In the genomic region with DNA sequence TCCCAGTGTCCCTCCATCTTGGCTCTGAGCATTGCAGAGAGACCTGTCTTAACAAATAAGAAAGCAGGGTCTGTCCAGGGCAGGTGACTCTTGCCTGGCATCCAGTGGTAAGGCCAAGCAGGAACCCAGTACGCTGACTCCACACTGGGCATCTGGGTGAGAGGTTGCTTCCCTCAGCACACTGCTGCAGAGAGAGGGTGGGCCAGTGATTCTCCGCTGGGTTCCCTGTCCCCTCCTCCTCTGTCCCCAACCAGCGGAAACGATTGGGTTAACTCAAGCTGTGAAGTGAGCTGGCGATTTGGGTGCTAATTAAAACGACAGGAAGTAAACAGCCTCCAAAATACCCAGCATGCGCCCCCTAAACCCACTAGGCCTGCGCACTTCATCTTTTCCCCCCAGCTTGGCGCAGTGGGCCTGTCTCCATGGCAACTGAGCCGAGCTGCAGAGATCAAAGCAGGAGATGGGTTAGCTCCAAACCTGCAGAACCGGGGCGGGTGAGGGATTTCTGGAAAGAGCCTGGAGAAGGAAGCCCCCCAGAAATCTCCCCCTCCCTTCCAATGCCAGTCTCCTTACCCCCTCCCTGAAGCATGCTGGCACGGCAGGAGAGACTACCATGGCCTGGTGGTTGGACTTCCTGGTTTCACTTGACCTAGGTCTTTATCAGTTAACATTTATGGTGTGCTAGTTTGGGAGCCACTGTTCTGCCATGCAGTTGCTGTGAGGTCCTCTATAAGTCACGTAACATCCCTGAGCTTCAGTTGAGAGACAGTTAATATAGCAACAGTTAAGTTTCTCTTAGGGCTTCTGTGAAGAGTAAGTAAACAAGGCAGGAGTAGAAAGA, we compare ENCODE assay signal across 9 mouse cellular contexts. TPM values are rescaled to one million over a fixed set of nuclear protein-coding genes. Genes with fewer than 3 reads are reported as not detected.
A peak's percentile ranks its signal among the peaks of the same experiment; 100 is the strongest.
DNase-seq lines count a peak whose midpoint lies in the region; ATAC-seq lines count a peak whose summit lies in the region.
"Had no signal": no experiment of that assay in that cellular context is flagged by ENCODE, and none has a peak within 500 bp of the region (broad histone marks: within the 10 kb centered on the region; RNA-seq: fewer than 3 reads in every experiment).

No protein-coding gene starts in this region.

- H3K4me1 ChIP-seq in embryonic facial prominence, embryonic 14.5 days (ENCODE audit: control insufficient read depth, insufficient read depth, low read length) = peaks cover 9% of the 10 kb centered on the region
- H3K4me1 ChIP-seq in intestine, embryonic 14.5 days (replicated peaks; ENCODE audit: control insufficient read depth, insufficient read depth, low read length) = peaks cover 6% of the 10 kb centered on the region; the same call in 1 of the 2 replicates
- H3K4me1 ChIP-seq in limb, embryonic 15.5 days = peaks cover 13% of the 10 kb centered on the region

- no peaks in the 10 kb centered on the region for H3K27me3 ChIP-seq in embryonic facial prominence, embryonic 14.5 days (replicated peaks; ENCODE audit: control insufficient read depth, insufficient read depth, low read length)
- no peaks in the 10 kb centered on the region for H3K27me3 ChIP-seq in intestine, embryonic 14.5 days (replicated peaks; ENCODE audit: control insufficient read depth, insufficient read depth, low read length)
- H3K27me3 ChIP-seq in limb, embryonic 15.5 days = no peaks in the 10 kb centered on the region

- ATAC-seq in embryonic facial prominence, embryonic 14.5 days (ENCODE audit: low read depth) = peak; percentile 83
- no peak for ATAC-seq in intestine, embryonic 14.5 days (replicated peaks; ENCODE audit: low FRiP score, low TSS enrichment, low read depth)
- no peak for ATAC-seq in limb, embryonic 15.5 days (ENCODE audit: insufficient number of reproducible peaks, low FRiP score, low TSS enrichment, low read depth)

- no peaks in the 10 kb centered on the region for H3K9me3 ChIP-seq in embryonic facial prominence, embryonic 14.5 days (ENCODE audit: control insufficient read depth, low read length)
- H3K9me3 ChIP-seq in intestine, embryonic 14.5 days (ENCODE audit: control insufficient read depth, low read length) = no peaks in the 10 kb centered on the region
- no peaks in the 10 kb centered on the region for H3K9me3 ChIP-seq in limb, embryonic 15.5 days

- DNase-seq in B cell, adult 2 months = peak; percentile 55 to 64
- peak; percentile 45 for DNase-seq in ZHBTc4 (ENCODE audit: low read depth, low spot score)
- peak; percentile 85 for DNase-seq in embryonic facial prominence, embryonic 14.5 days (ENCODE audit: low spot score)
- DNase-seq in intestine, embryonic 14.5 days (ENCODE audit: low spot score) = no peak
- peak; percentile 61 for DNase-seq in retina, postnatal 7 days (ENCODE audit: low read depth, low spot score)
- no peak for DNase-seq in urinary bladder, postnatal 36 days (ENCODE audit: low spot score in 2 of 2)
- no peak for DNase-seq in lung, adult 18-20 months

- peak overlapping the region; percentile 15; the same call in 1 of the 2 replicates for H3K9ac ChIP-seq in embryonic facial prominence, embryonic 14.5 days (ENCODE audit: low read depth, low read length)
- H3K9ac ChIP-seq in intestine, embryonic 14.5 days (ENCODE audit: low read length) = no peak overlapping the region
- H3K9ac ChIP-seq in limb, embryonic 15.5 days = no peak overlapping the region

- no peak overlapping the region for H3K4me3 ChIP-seq in embryonic facial prominence, embryonic 14.5 days (ENCODE audit: low read depth, low read length)
- H3K4me3 ChIP-seq in intestine, embryonic 14.5 days (ENCODE audit: low read depth, low read length) = no peak overlapping the region
- no peak overlapping the region for H3K4me3 ChIP-seq in limb, embryonic 15.5 days

- no peak overlapping the region for H3K27ac ChIP-seq in embryonic facial prominence, embryonic 14.5 days (replicated peaks; ENCODE audit: low read depth, low read length)
- no peak overlapping the region for H3K27ac ChIP-seq in intestine, embryonic 14.5 days (ENCODE audit: low read depth)
- H3K27ac ChIP-seq in limb, embryonic 15.5 days = no peak overlapping the region
- H3K27ac ChIP-seq: macrophage had no signal

- no peaks in the 10 kb centered on the region for H3K36me3 ChIP-seq in embryonic facial prominence, embryonic 14.5 days (ENCODE audit: control insufficient read depth, insufficient read depth, low read length)
- H3K36me3 ChIP-seq in intestine, embryonic 14.5 days (ENCODE audit: control insufficient read depth, insufficient read depth, low read length) = no peaks in the 10 kb centered on the region
- no peaks in the 10 kb centered on the region for H3K36me3 ChIP-seq in limb, embryonic 15.5 days

- whole genome bisulfite sequencing in embryonic facial prominence, embryonic 14.5 days = 13% methylated on average over 10 of the region's 14 CpGs
- 13% methylated on average over 14 of the region's 14 CpGs for WGBS in intestine, embryonic 14.5 days
- 10% methylated on average over 14 of the region's 14 CpGs for WGBS in limb, embryonic 15.5 days

- H3K4me2 ChIP-seq in embryonic facial prominence, embryonic 14.5 days (ENCODE audit: low read depth, low read length) = peak overlapping the region; percentile 40
- H3K4me2 ChIP-seq in intestine, embryonic 14.5 days (ENCODE audit: low read length) = peak overlapping the region; percentile 26
- H3K4me2 ChIP-seq in limb, embryonic 15.5 days = peak overlapping the region; percentile 29

RNA-seq across cellular contexts. Expression of a gene that starts 9.5 kb away (rescaled TPM):
- polyA plus RNA-seq in embryonic facial prominence, embryonic 14.5 days (2014; fragmentation: Nextera tagmentation; extraction: Ambion mirVana) = 8.8 and 10.0 TPM in 2 replicates
- 3.1 and 3.7 TPM in 2 replicates for polyA plus RNA-seq in intestine, embryonic 14.5 days (2014; fragmentation: Nextera tagmentation; extraction: Ambion mirVana)
- polyA plus RNA-seq in limb, embryonic 15.5 days (2015; fragmentation: Nextera tagmentation; extraction: Ambion mirVana) = 11.0 and 11.6 TPM in 2 replicates
- polyA plus RNA-seq: macrophage had no signal

Comparison
In these comparisons a context has a peak if more than half of its experiments do, and no peak if none do; other contexts are left out.
1. DNase-seq: peak in B cell, adult 2 months (2 of 2), ZHBTc4 (single experiment), embryonic facial prominence, embryonic 14.5 days (single experiment) and retina, postnatal 7 days (single experiment); none in intestine, embryonic 14.5 days (single experiment), urinary bladder, postnatal 36 days (0 of 2) and lung, adult 18-20 months (0 of 2).
2. Peak in every context shown above with its lines, with median percentiles within 50 percentile points of each other: H3K4me2 ChIP-seq.